In the genomic region with DNA sequence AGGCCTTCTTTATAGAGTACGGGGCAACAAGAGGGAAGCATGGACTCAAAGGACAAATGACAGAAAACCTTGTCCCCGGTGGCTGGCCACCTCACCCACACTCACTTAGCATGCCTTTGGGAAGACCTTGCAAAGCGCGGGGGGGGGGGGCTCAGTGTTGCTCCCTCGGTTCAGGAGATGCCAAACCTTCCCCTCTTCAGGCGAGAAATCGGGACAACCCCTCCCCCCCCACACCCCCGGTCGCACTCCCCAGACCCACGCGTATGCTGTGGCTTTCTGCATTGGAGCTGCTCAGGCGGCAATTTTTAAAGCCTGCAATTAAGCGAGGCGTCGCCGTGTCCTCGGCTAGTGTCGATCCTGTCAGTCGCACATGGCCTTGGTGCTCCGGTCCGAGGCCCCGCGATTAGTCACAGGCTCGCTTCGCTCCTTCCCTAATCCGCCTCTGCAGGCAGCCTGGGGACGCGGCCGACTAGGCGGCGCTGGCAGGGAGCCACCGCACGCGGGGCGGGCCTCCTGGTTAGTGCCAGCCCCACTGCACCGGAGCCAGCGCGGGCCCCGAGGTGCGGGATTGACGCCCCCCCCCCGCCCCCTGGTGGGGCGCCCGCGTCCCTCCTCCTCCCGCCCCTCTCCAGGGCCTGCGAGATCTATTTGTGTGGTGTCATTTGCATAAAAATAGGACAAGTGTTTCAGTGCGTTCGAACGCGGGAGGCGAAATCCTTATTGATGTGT, we compare ENCODE assay signal across 8 mouse cellular contexts.
DNase-seq lines count a peak whose midpoint lies in the region; ATAC-seq and TF ChIP-seq lines count a peak whose summit lies in the region.

No protein-coding gene starts in this region.

- H3K9me3 ChIP-seq in embryonic facial prominence, embryonic 15.5 days (replicated peaks): no peaks in the 10 kb centered on the region
- no peaks in the 10 kb centered on the region for H3K9me3 ChIP-seq in heart, postnatal 0 days (replicated peaks; ENCODE audit: control insufficient read depth, low read length)

- peak overlapping the region; percentile 91 for H3K27ac ChIP-seq in embryonic facial prominence, embryonic 15.5 days (replicated peaks)
- peak overlapping the region; percentile 97 for H3K27ac ChIP-seq in heart, postnatal 0 days (ENCODE audit: low read depth)

- no peaks in the 10 kb centered on the region for H3K36me3 ChIP-seq in embryonic facial prominence, embryonic 15.5 days
- no peaks in the 10 kb centered on the region for H3K36me3 ChIP-seq in heart, postnatal 0 days (replicated peaks; ENCODE audit: control insufficient read depth, insufficient read depth, low read length)

- peak overlapping the region; percentile 16 for H3K4me3 ChIP-seq in embryonic facial prominence, embryonic 15.5 days (replicated peaks)
- peak overlapping the region; percentile 13; the same call in 1 of the 2 replicates for H3K4me3 ChIP-seq in heart, postnatal 0 days (ENCODE audit: low read depth, low read length)

- H3K27me3 ChIP-seq in embryonic facial prominence, embryonic 15.5 days: peaks cover 60% of the 10 kb centered on the region
- peaks cover 28% of the 10 kb centered on the region; the same call in 1 of the 2 replicates for H3K27me3 ChIP-seq in heart, postnatal 0 days (ENCODE audit: control insufficient read depth, insufficient read depth, low read length)

- no peak for TF ChIP-seq CTCF in heart, postnatal 0 days (IDR thresholded peaks at IDR 0.05; ENCODE audit: low read depth)

- H3K4me2 ChIP-seq in embryonic facial prominence, embryonic 15.5 days (replicated peaks): peak overlapping the region; percentile 86
- H3K4me2 ChIP-seq in heart, postnatal 0 days (ENCODE audit: low read depth, low read length): peak overlapping the region; percentile 87

- 5% methylated on average over 50 of the region's 52 CpGs for WGBS in embryonic facial prominence, embryonic 15.5 days
- WGBS in heart, postnatal 0 days: 4% methylated on average over 45 of the region's 52 CpGs

- peak; percentile 59 for DNase-seq in B cell, adult 2 months
- peak; percentile 83 for DNase-seq in MN1 (ENCODE audit: low spot score)
- peak; percentile 36 for DNase-seq in heart, postnatal 0 days (ENCODE audit: low spot score)
- peak; percentile 68 to 85 for DNase-seq in kidney, postnatal 25 days
- peak; percentile 68 to 77 for DNase-seq in lung, postnatal 4 days
- peak; percentile 52 to 57 for DNase-seq in right cerebral cortex, adult 2 months (ENCODE audit: low spot score in 2 of 2)
- peak; percentile 25 for DNase-seq in yolk sac, embryonic 10.5 days (ENCODE audit: low spot score)

- no peak for ATAC-seq in embryonic facial prominence, embryonic 15.5 days (ENCODE audit: insufficient number of reproducible peaks, low FRiP score, low TSS enrichment, low read depth)
- no peak for ATAC-seq in heart, postnatal 0 days (ENCODE audit: insufficient read depth, low read depth)

- H3K4me1 ChIP-seq in embryonic facial prominence, embryonic 15.5 days: peaks cover 23% of the 10 kb centered on the region
- 0 out of 2 replicates have a peak, but pooled peaks cover 14% of the 10 kb centered on the region for H3K4me1 ChIP-seq in heart, postnatal 0 days (ENCODE audit: control insufficient read depth, insufficient read depth)

- no peak for TF ChIP-seq EP300 in heart, postnatal 0 days (IDR thresholded peaks at IDR 0.05; ENCODE audit: low read depth)

- H3K9ac ChIP-seq in embryonic facial prominence, embryonic 15.5 days: no peak overlapping the region
- 0 out of 2 replicates have a peak overlapping the region, but pooled peaks have one; percentile 6 for H3K9ac ChIP-seq in heart, postnatal 0 days (replicated peaks; ENCODE audit: low read depth, low read length)

Comparison
In these comparisons a context has a peak if more than half of its experiments do, and no peak if none do; other contexts are left out.
1. DNase-seq: peak in every context shown above with its lines; median percentile 83 in MN1; 76 in kidney, postnatal 25 days; 72 in lung, postnatal 4 days; 59 in B cell, adult 2 months; 54 in right cerebral cortex, adult 2 months; 36 in heart, postnatal 0 days; 25 in yolk sac, embryonic 10.5 days.